Mouse (Mus musculus) heart, postnatal 10 days (tissue): ENCODE data around the gene Ulk1. TPM values are rescaled to one million over a fixed set of nuclear protein-coding genes. Genes with fewer than 3 reads are reported as not detected.
"Not testable (repeated sequence)": the region's sequence is repeated elsewhere in the genome, so short reads cannot be mapped to it uniquely, and the experiment has no call there.

Experiments used
- DNase-seq, 2 experiments: peaks; one replicate each; pipeline ENCODE4 v3.0.0; 2021
- intact Hi-C: fragments of 180-260 bp; cut with DNase I; formaldehyde crosslinking; loops from one replicate; pipeline ENCODE4 v1.15.1; 2025
- total RNA-seq, 2 experiments: library from RNA; stranded (reverse); gene quantifications; 2 replicates each; pipeline ENCODE4 v1.2.3; 2021

Ulk1 gene
- 10 to 100 TPM; 70.5 to 75.6 TPM for total RNA-seq

- peak; percentile 100 for DNase-seq
- intact Hi-C loops, result no loop called here
These were observed at the start of gene Ulk1 for GRCm38 (mm10) chr5:110809667-110810325. Ulk1 (minus strand) TSS chr5:110810097.

- intact Hi-C loops, result no loop called here
- DNase-seq, result peak; percentile 81
These were observed 49.2 kb upstream of the Ulk1 start for GRCm38 (mm10) chr5:110859013-110859650.

GRCm38 (mm10) chr5:110857091-110857490 lies 47.2 kb upstream of the Ulk1 start:
- DNase-seq, result peak in 1 of 2 experiments; percentile 57
- intact Hi-C loops, result loop anchor here (1.0 kb wide), 1 partner anchor 22 kb away; the partner anchor contains the start of gene Ttc28

GRCm38 (mm10) chr5:110852990-110853389 lies 43.1 kb upstream of the Ulk1 start:
- DNase-seq, result no peak
- intact Hi-C loops, result no loop called here

- intact Hi-C loops, result no loop called here
- DNase-seq, result no peak
These were observed 31.4 kb upstream of the Ulk1 start for GRCm38 (mm10) chr5:110841046-110841862.

- intact Hi-C loops, result no loop called here
- DNase-seq, result peak in 1 of 2 experiments; percentile 60
These were observed 30.6 kb upstream of the Ulk1 start for GRCm38 (mm10) chr5:110840465-110840864.

GRCm38 (mm10) chr5:110839678-110840365 lies 29.9 kb upstream of the Ulk1 start, which contains the start of the genes Hscb and Chek2:
Hscb (minus strand) TSS chr5:110839777.
Chek2 (plus strand) TSS chr5:110839979.
- intact Hi-C loops, result loop anchor here (2.0 to 5.0 kb wide), 5 partner anchors 58 to 502 kb away; partner anchors contain the start of gene Pus1
- DNase-seq, result peak; percentile 99

GRCm38 (mm10) chr5:110839038-110839677 lies 29.3 kb upstream of the Ulk1 start:
- intact Hi-C loops, result loop anchor here (2.0 to 5.0 kb wide), 5 partner anchors 57 to 503 kb away; partner anchors contain the start of gene Pus1
- no peak for DNase-seq

GRCm38 (mm10) chr5:110838016-110838415 lies 28.1 kb upstream of the Ulk1 start:
- not testable (repeated sequence) for DNase-seq
- intact Hi-C loops, result loop anchor here (2.0 to 5.0 kb wide), 5 partner anchors 56 to 504 kb away; partner anchors contain the start of gene Pus1

- intact Hi-C loops, result loop anchor here (1.0 to 5.0 kb wide), 6 partner anchors 54 to 506 kb away; partner anchors contain the start of gene Pus1
- DNase-seq, result peak; percentile 76 to 77
These were observed 26.1 kb upstream of the Ulk1 start for GRCm38 (mm10) chr5:110835959-110836358.

- intact Hi-C loops, result no loop called here
- no peak for DNase-seq
These were observed 21.3 kb upstream of the Ulk1 start for GRCm38 (mm10) chr5:110831036-110831720.

GRCm38 (mm10) chr5:110827576-110827975 lies 17.7 kb upstream of the Ulk1 start:
- intact Hi-C loops, result no loop called here

GRCm38 (mm10) chr5:110826781-110827495 lies 17.0 kb upstream of the Ulk1 start:
- intact Hi-C loops, result no loop called here
- no peak for DNase-seq

More at GRCm38 (mm10) chr5:110827576-110827975, 17.7 kb upstream of the Ulk1 start:
- DNase-seq, result no peak

GRCm38 (mm10) chr5:110824421-110824820 lies 14.5 kb upstream of the Ulk1 start:
- DNase-seq, result no peak
- intact Hi-C loops, result no loop called here

GRCm38 (mm10) chr5:110808821-110809666 lies 853 bp downstream of the Ulk1 start:
- intact Hi-C loops, result no loop called here
- peak; percentile 48 to 57 for DNase-seq

GRCm38 (mm10) chr5:110808061-110808631 lies 1.8 kb downstream of the Ulk1 start:
- intact Hi-C loops, result no loop called here
- peak; percentile 94 for DNase-seq

- DNase-seq, result no peak
- intact Hi-C loops, result no loop called here
These were observed 2.4 kb downstream of the Ulk1 start for GRCm38 (mm10) chr5:110807453-110807852.
